Mouse (Mus musculus) heart, postnatal 0 days (tissue): ENCODE measurements at regions not wholly inside any gene's neighbourhood (a gene's known extent, or its start where the extent isn't known, plus 50 kb on each side); places are given as distances from the start of the nearest gene placed in this dataset.

Source experiments
- CTCF ChIP-seq: IDR thresholded peaks from 2 replicates; pipeline ENCODE4 v1.5.1; 2016; ENCODE audit warnings: antibody characterized with exemption, control low read depth, low read depth
- EP300 ChIP-seq: IDR thresholded peaks from 2 replicates; pipeline ENCODE4 v1.6.1; 2016; ENCODE audit warnings: antibody characterized with exemption, low read depth

DNA sequence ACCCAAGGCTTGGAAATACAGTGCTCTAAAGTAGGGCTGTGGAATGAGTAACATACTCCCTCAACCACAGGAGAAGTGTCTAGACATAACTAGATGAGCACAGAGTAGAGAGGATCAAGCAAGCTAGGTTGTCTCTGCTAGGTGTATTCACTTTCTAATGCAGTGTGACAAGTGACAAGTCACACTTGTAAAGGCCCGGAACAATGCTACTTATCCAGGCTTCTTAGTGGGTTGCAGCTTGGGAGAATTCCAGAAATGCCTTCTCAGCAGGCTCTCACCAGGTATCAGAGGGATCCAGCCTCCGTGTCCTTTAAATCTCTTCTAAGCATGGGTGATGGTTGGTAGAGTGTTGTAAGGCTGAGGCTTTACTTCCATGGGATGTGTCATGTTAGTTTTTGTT, 52.1 kb upstream of the Nmur2 start:
- TF ChIP-seq EP300 = no peak
- no peak for TF ChIP-seq CTCF
